Mouse (Mus musculus) gastrocnemius, postnatal 4 days (tissue): ENCODE measurements at regions not wholly inside any gene's neighbourhood (a gene's known extent, or its start where the extent isn't known, plus 50 kb on each side); places are given as distances from the start of the nearest gene placed in this dataset.

ENCODE experiments used
- DNase-seq, 2 experiments: peaks; one replicate each; pipeline ENCODE4 v3.0.0; 2021 to 2022; ENCODE audit warnings: low spot score in 2 of 2, mixed read lengths in 2 of 2

- DNase-seq: no peak
Observed at GRCm38 (mm10) chr11:30372924-30373323, 98.7 kb downstream of the 4930505A04Rik start.

DNA sequence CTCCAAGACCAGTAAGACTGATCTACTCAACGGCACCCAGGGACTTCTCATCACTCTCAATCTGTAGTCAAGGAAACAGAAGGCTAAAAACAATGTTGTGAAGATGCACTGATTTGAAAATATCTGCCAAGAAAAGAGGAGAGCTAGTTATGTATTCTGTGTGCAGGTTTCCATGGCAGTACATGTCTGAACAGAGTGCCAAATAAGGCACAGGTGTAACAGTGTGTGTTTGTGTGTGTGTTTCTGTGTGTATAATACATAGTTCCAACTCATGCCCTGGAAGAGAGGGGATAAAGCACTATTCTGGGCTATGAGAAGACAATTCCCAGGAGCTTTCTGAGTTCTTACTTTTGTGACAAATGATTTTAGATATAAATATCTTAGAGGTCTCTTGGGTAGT is 99.7 kb downstream of the 4930505A04Rik start:
- DNase-seq: no peak

- no peak for DNase-seq
Observed at GRCm38 (mm10) chr11:30369601-30370240, 101.7 kb upstream of the Sptbn1 start.

GRCm38 (mm10) chr11:30367373-30368225 is 99.6 kb upstream of the Sptbn1 start:
- DNase-seq: no peak

DNA sequence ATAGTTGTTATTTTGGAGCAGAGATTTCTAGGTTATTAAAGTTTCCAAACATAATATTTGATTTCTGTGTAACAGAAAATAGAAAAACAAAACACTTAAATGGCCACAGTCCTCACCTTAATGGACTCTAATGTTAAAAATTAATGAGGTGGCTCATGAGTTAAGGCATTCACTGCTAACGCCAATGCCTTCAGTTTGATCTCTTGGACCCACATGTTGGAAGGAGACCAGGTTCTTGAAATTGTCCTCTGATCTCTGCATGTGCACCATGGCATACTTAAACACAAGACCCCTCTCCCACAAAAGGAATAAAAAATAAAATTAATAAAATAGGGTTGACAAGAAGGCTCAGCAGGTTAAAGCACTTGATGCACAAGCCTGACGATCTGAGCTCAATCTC is 98.5 kb upstream of the Sptbn1 start:
- no peak for DNase-seq

- no peak for DNase-seq
Observed at GRCm38 (mm10) chr11:30364993-30365392, 97.0 kb upstream of the Sptbn1 start.

GRCm38 (mm10) chr11:30364591-30364990 is 96.6 kb upstream of the Sptbn1 start:
- no peak for DNase-seq

GRCm38 (mm10) chr11:30358196-30358595 is 90.2 kb upstream of the Sptbn1 start:
- DNase-seq: no peak

GRCm38 (mm10) chr11:30355356-30355755 is 87.4 kb upstream of the Sptbn1 start:
- no peak for DNase-seq

- DNase-seq: peak in 1 of 2 experiments; percentile 17
Observed at GRCm38 (mm10) chr11:30326371-30326770, 58.4 kb upstream of the Sptbn1 start.
